Mouse (Mus musculus) frontal cortex, postnatal 10 days (tissue): Measurements from ENCODE around the gene Myom1.

Experiments
- DNase-seq, 2 experiments: peaks; one replicate each; pipeline ENCODE4 v3.0.0; 2022; ENCODE audit warnings: low spot score in 2 of 2, mixed read lengths in 1 of 2

Gene Myom1

GRCm38 (mm10) chr17:71102571-71103551, 100.4 kb downstream of the Myom1 start:
- no peak for DNase-seq

- no peak for DNase-seq
Measured at GRCm38 (mm10) chr17:71105297-71105696, 102.9 kb downstream of the Myom1 start.

- no peak for DNase-seq
Measured at GRCm38 (mm10) chr17:71106250-71106649, 103.8 kb downstream of the Myom1 start.

- no peak for DNase-seq
Measured at GRCm38 (mm10) chr17:71110753-71111265, 108.4 kb downstream of the Myom1 start.

GRCm38 (mm10) chr17:71112689-71113088, 110.3 kb downstream of the Myom1 start:
- no peak for DNase-seq

- no peak for DNase-seq
Measured at GRCm38 (mm10) chr17:71114282-71114681, 111.8 kb downstream of the Myom1 start.

- no peak for DNase-seq
Measured at GRCm38 (mm10) chr17:71117956-71118355, 115.5 kb downstream of the Myom1 start.

GRCm38 (mm10) chr17:71118607-71119006, 116.2 kb downstream of the Myom1 start:
- no peak for DNase-seq

- DNase-seq, result no peak
Measured at GRCm38 (mm10) chr17:71120626-71121025, 118.2 kb downstream of the Myom1 start.

- DNase-seq, result no peak
Measured at GRCm38 (mm10) chr17:71124061-71124670, 121.7 kb downstream of the Myom1 start.

GRCm38 (mm10) chr17:71124674-71125073, 122.2 kb downstream of the Myom1 start:
- DNase-seq, result no peak

GRCm38 (mm10) chr17:71125519-71125918, 123.1 kb downstream of the Myom1 start:
- DNase-seq, result no peak

- DNase-seq, result no peak
Measured at GRCm38 (mm10) chr17:71126001-71126400, 123.6 kb downstream of the Myom1 start.

GRCm38 (mm10) chr17:71127464-71128110, 125.2 kb downstream of the Myom1 start:
- DNase-seq, result no peak

- no peak for DNase-seq
Measured at GRCm38 (mm10) chr17:71129489-71130261, 127.2 kb downstream of the Myom1 start.

GRCm38 (mm10) chr17:71132221-71132620, 129.8 kb downstream of the Myom1 start:
- no peak for DNase-seq

- no peak for DNase-seq
Measured at GRCm38 (mm10) chr17:71132856-71133439, 130.5 kb downstream of the Myom1 start.

GRCm38 (mm10) chr17:71134441-71134955, 132.1 kb downstream of the Myom1 start:
- no peak for DNase-seq

GRCm38 (mm10) chr17:71135108-71135507, 132.7 kb downstream of the Myom1 start:
- DNase-seq, result no peak

GRCm38 (mm10) chr17:71135866-71136265, 133.4 kb downstream of the Myom1 start:
- DNase-seq, result no peak
